Mouse (Mus musculus): ENCODE results near the gene Sec23a. TPM values are rescaled to one million over a fixed set of nuclear protein-coding genes. Genes with fewer than 3 reads are reported as not detected.
A peak's percentile ranks its signal among the peaks of the same experiment; 100 is the strongest.

Sec23a gene
- polyA plus RNA-seq, 2 experiments, result 67.1 to 97.1 TPM

DNA sequence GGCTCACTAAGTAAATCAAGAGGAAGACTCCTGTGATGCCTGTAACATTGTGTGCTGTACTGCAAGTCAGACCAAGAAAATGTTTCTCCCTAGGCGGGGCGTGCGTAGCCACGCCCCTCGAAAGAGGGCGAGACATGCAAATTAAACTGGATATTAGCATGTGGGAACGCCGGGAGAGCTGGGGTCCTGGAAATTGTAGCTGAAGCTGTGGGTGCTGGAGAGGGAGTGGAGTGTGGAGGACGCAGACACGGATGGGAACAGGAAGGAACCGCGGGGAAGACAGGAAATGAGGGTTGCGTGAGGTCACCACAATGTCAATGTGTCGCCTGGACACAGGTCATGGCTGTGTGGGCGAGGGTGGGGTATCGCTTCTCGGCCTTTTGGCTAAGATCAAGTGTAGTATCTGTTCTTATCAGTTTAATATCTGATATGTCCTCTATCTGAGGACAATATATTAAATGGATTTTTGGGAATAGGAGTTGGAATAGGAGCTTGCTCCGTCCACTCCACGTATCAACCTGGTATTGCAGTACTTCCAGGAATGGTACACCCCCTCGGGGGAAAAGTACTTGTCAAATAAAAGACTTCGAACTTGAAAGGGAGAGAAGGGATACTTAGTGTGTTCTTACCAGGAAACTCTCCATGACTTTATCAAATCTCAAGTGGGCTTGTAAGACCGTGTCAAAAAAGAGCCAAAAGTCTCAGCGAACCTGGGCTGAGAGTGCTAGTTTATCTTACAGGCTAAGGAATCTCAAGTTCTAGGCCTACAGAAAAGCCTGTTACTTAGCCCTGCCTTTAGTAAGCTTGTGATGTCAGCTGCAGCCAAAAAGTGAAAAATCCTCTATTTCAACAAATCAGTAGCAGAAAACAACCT, 28.4 kb upstream of the Sec23a start:
- DNase-seq (ENCODE audit: low spot score) (peak; percentile 59), ATAC-seq (ENCODE audit: low FRiP score, low read depth) (peak; percentile 76)
- 3% methylated on average over 23 of the region's 23 CpGs for WGBS

DNA sequence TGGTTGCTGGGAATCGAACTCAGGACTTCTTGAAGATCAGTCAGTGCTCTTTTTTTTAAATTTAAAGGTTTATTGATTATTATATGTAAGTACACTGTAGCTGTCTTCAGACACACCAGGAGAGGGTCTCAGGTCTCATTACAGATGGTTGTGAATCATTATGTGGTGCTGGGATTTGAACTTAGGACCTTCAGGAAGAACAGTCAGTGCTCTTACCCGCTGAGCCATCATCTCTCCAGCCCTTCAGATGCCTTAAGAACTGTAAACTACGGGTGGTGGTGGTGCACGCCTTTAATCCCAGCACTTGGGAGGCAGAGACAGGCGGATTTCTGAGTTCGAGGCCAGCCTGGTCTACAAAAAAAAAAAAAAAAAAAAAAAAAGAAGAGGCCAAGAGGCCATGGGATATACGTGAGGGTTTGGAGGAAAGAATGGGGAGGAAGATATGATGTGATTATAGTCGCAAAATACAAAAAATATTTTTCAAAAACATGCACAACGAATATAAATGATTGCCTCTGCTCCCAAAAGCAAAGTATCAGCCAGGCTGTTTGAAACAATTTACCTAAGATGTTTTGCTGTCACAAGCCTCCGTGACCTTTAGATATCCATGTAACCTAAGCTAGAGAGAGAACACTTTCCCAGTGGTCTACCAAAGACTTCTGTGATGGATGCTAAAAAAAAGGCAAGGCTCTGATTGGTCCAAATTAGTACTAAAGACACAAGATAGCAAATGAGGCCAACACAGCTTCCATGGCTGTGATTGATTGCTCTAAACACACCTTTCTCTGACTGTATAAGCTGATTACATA, 27.5 kb upstream of the Sec23a start:
- no peak for TF ChIP-seq POLR2A (IDR thresholded peaks at IDR 0.05; ENCODE audit: borderline replicate concordance, extremely low read depth, insufficient read depth, insufficient read length)
- Histone ChIP-seq H3K9ac (ENCODE audit: low read depth, low read length, severe bottlenecking) (no peak overlapping the region), H3K36me3 (ENCODE audit: control insufficient read depth, insufficient read depth, low read length) (peaks cover 29% of the 10 kb centered on the region), H3K9me3 (ENCODE audit: control insufficient read depth, low read length) (no peaks in the 10 kb centered on the region), H3K4me2 (replicated peaks; ENCODE audit: low read depth, low read length, severe bottlenecking) (no peak overlapping the region), H3K27me3 (ENCODE audit: control insufficient read depth, insufficient read depth, low read length) (no peaks in the 10 kb centered on the region), H3K4me3 (replicated peaks; ENCODE audit: low read length) (no peak overlapping the region), H3K27ac (replicated peaks; ENCODE audit: low read depth, low read length) (no peak overlapping the region), H3K4me1 (ENCODE audit: control insufficient read depth, insufficient read depth, low read length) (no peaks in the 10 kb centered on the region)
- ATAC-seq (ENCODE audit: low FRiP score, low read depth), result no peak
- 69% methylated on average over 10 of the region's 10 CpGs for WGBS
- DNase-seq (ENCODE audit: low spot score), result no peak

More for the DNA sequence above, 28.4 kb upstream of the Sec23a start:
- Histone ChIP-seq H3K4me2 (replicated peaks; ENCODE audit: low read depth, low read length, severe bottlenecking) (peak overlapping the region; percentile 15; the same call in 1 of the 2 replicates), H3K9ac (ENCODE audit: low read depth, low read length, severe bottlenecking) (no peak overlapping the region), H3K27me3 (ENCODE audit: control insufficient read depth, insufficient read depth, low read length) (no peaks in the 10 kb centered on the region), H3K9me3 (ENCODE audit: control insufficient read depth, low read length) (no peaks in the 10 kb centered on the region), H3K36me3 (ENCODE audit: control insufficient read depth, insufficient read depth, low read length) (peaks cover 37% of the 10 kb centered on the region), H3K4me3 (replicated peaks; ENCODE audit: low read length) (no peak overlapping the region), H3K27ac (replicated peaks; ENCODE audit: low read depth, low read length) (peak overlapping the region; percentile 67; the same call in 1 of the 2 replicates), H3K4me1 (ENCODE audit: control insufficient read depth, insufficient read depth, low read length) (no peaks in the 10 kb centered on the region)
- TF ChIP-seq POLR2A (IDR thresholded peaks at IDR 0.05; ENCODE audit: borderline replicate concordance, extremely low read depth, insufficient read depth, insufficient read length), result 0 out of 2 replicates have a peak, but pooled peaks have one; percentile 8

GRCm38 (mm10) chr12:59032101-59032500, 20.3 kb upstream of the Sec23a start:
- Histone ChIP-seq H3K4me1 (ENCODE audit: control insufficient read depth, insufficient read depth, low read length) (no peaks in the 10 kb centered on the region), H3K4me2 (replicated peaks; ENCODE audit: low read depth, low read length, severe bottlenecking) (no peak overlapping the region), H3K4me3 (replicated peaks; ENCODE audit: low read length) (no peak overlapping the region), H3K36me3 (ENCODE audit: control insufficient read depth, insufficient read depth, low read length) (peaks cover 9% of the 10 kb centered on the region), H3K9ac (ENCODE audit: low read depth, low read length, severe bottlenecking) (no peak overlapping the region), H3K27ac (replicated peaks; ENCODE audit: low read depth, low read length) (no peak overlapping the region), H3K27me3 (ENCODE audit: control insufficient read depth, insufficient read depth, low read length) (no peaks in the 10 kb centered on the region), H3K9me3 (ENCODE audit: control insufficient read depth, low read length) (no peaks in the 10 kb centered on the region)
- DNase-seq (ENCODE audit: low spot score) (no peak), ATAC-seq (ENCODE audit: low FRiP score, low read depth) (no peak)
- no peak for TF ChIP-seq POLR2A (IDR thresholded peaks at IDR 0.05; ENCODE audit: borderline replicate concordance, extremely low read depth, insufficient read depth, insufficient read length)
- 62% methylated on average over 5 of the region's 5 CpGs for WGBS

DNA sequence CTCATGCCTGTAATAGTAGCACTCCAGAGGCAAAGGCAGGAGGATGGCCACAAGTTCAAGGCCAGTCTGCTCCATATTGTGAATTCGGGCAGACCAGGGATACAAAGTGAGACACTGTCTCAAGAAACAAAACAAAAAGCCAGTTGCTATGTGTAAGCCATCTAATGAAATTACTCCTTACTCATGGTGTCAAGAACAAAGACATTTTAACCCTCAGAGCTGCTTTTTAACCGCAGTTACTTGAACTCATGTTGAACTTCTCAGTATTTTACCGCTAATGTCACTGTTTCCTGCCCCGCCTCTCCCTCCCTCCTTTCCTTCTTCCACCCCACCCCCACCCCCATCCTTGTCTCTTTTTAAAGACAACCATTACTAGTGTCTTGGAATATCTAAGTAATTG, 9.5 kb upstream of the Sec23a start:
- DNase-seq (ENCODE audit: low spot score) (no peak), ATAC-seq (ENCODE audit: low FRiP score, low read depth) (no peak)
- H3K4me2 ChIP-seq (replicated peaks; ENCODE audit: low read depth, low read length, severe bottlenecking), result no peak overlapping the region
- no peak overlapping the region for H3K4me3 ChIP-seq (replicated peaks; ENCODE audit: low read length)
- WGBS, result 82% methylated on average over 4 of the region's 4 CpGs
- H3K9me3 ChIP-seq (ENCODE audit: control insufficient read depth, low read length), result no peaks in the 10 kb centered on the region
- no peaks in the 10 kb centered on the region for H3K4me1 ChIP-seq (ENCODE audit: control insufficient read depth, insufficient read depth, low read length)
- no peak for TF ChIP-seq POLR2A (IDR thresholded peaks at IDR 0.05; ENCODE audit: borderline replicate concordance, extremely low read depth, insufficient read depth, insufficient read length)
- H3K9ac ChIP-seq (ENCODE audit: low read depth, low read length, severe bottlenecking), result no peak overlapping the region
- H3K27me3 ChIP-seq (ENCODE audit: control insufficient read depth, insufficient read depth, low read length), result no peaks in the 10 kb centered on the region
- peaks cover 77% of the 10 kb centered on the region for H3K36me3 ChIP-seq (ENCODE audit: control insufficient read depth, insufficient read depth, low read length)
- H3K27ac ChIP-seq (replicated peaks; ENCODE audit: low read depth, low read length), result no peak overlapping the region

GRCm38 (mm10) chr12:59019891-59020290, 8.1 kb upstream of the Sec23a start:
- no peaks in the 10 kb centered on the region for H3K27me3 ChIP-seq (ENCODE audit: control insufficient read depth, insufficient read depth, low read length)
- no peak overlapping the region for H3K4me2 ChIP-seq (replicated peaks; ENCODE audit: low read depth, low read length, severe bottlenecking)
- no peak overlapping the region for H3K27ac ChIP-seq (replicated peaks; ENCODE audit: low read depth, low read length)
- no peak for ATAC-seq (ENCODE audit: low FRiP score, low read depth)
- no peak for DNase-seq (ENCODE audit: low spot score)
- no peaks in the 10 kb centered on the region for H3K4me1 ChIP-seq (ENCODE audit: control insufficient read depth, insufficient read depth, low read length)
- TF ChIP-seq POLR2A (IDR thresholded peaks at IDR 0.05; ENCODE audit: borderline replicate concordance, extremely low read depth, insufficient read depth, insufficient read length), result no peak
- no peaks in the 10 kb centered on the region for H3K9me3 ChIP-seq (ENCODE audit: control insufficient read depth, low read length)
- no peak overlapping the region for H3K9ac ChIP-seq (ENCODE audit: low read depth, low read length, severe bottlenecking)
- 87% methylated on average over 2 of the region's 2 CpGs for WGBS
- peaks cover 65% of the 10 kb centered on the region for H3K36me3 ChIP-seq (ENCODE audit: control insufficient read depth, insufficient read depth, low read length)
- no peak overlapping the region for H3K4me3 ChIP-seq (replicated peaks; ENCODE audit: low read length)

Measured in limb, embryonic 14.5 days (tissue).